Mouse (Mus musculus) intestine, embryonic 16.5 days (tissue): ENCODE measurements at regions not wholly inside any gene's neighbourhood (a gene's known extent, or its start where the extent isn't known, plus 50 kb on each side); places are given as distances from the start of the nearest gene placed in this dataset.

Source experiments
- ATAC-seq: fragments of 200-750 bp; cut with Nextera tagmentation; 2 replicates; pipeline ENCODE4 v1.8.0; 2017; ENCODE audit warnings: moderate TSS enrichment, moderate library complexity
- H3K27ac ChIP-seq: fragments of 300-500 bp; sonication (generic); 2 replicates; pipeline ENCODE4 v1.5.1; 2014; ENCODE audit warnings: mild to moderate bottlenecking, low read length
- H3K27me3 ChIP-seq: fragments of 300-500 bp; sonication (generic); replicated peaks from 2 replicates; pipeline ENCODE4 v1.6.1; 2014; ENCODE audit warnings: low read length, control low read depth, mixed read lengths; ENCODE audit not compliant: control insufficient read depth, insufficient read depth
- H3K36me3 ChIP-seq: fragments of 300-500 bp; sonication (generic); 2 replicates; pipeline ENCODE4 v1.6.1; 2014; ENCODE audit warnings: low read length, control low read depth; ENCODE audit not compliant: control insufficient read depth, insufficient read depth
- H3K4me1 ChIP-seq: fragments of 300-500 bp; sonication (generic); 2 replicates; pipeline ENCODE4 v1.6.1; 2014; ENCODE audit warnings: low read length, control low read depth, mixed read lengths; ENCODE audit not compliant: control insufficient read depth, insufficient read depth
- H3K4me2 ChIP-seq: fragments of 300-500 bp; sonication (generic); 2 replicates; pipeline ENCODE4 v1.6.1; 2014; ENCODE audit warnings: low read depth, low read length, control low read depth
- H3K4me3 ChIP-seq: fragments of 300-500 bp; sonication (generic); 2 replicates; pipeline ENCODE4 v1.5.1; 2014; ENCODE audit warnings: mild to moderate bottlenecking, low read length
- H3K9ac ChIP-seq: fragments of 300-500 bp; sonication (generic); 2 replicates; pipeline ENCODE4 v1.6.1; 2014; ENCODE audit warnings: low read depth, low read length
- H3K9me3 ChIP-seq: fragments of 300-500 bp; sonication (generic); 2 replicates; pipeline ENCODE4 v1.6.1; 2016; ENCODE audit warnings: low read length, control low read depth; ENCODE audit not compliant: control insufficient read depth
- WGBS: fragments of 180-500 bp; shearing (Covaris S2); extraction: QIAGEN DNeasy Blood & Tissue Kit; methylation state at CpG from one replicate; pipeline ENCODE4 v1.1.7; 2014; 5-methylcytosine and 5-hydroxymethylcytosine counted together

GRCm38 (mm10) chr10:109607121-109607520, 596.3 kb upstream of the Syt1 start:
- ATAC-seq: no peak
- no peaks in the 10 kb centered on the region for H3K4me1 ChIP-seq

GRCm38 (mm10) chr10:109603241-109603640, 592.5 kb upstream of the Syt1 start:
- no peaks in the 10 kb centered on the region for H3K9me3 ChIP-seq
- H3K4me1 ChIP-seq: no peaks in the 10 kb centered on the region
- 86% methylated on average over 3 of the region's 3 CpGs for WGBS
- H3K27me3 ChIP-seq: no peaks in the 10 kb centered on the region
- no peaks in the 10 kb centered on the region for H3K36me3 ChIP-seq
- no peak overlapping the region for H3K27ac ChIP-seq
- no peak overlapping the region for H3K9ac ChIP-seq
- no peak for ATAC-seq
- no peak overlapping the region for H3K4me2 ChIP-seq
- no peak overlapping the region for H3K4me3 ChIP-seq

More at GRCm38 (mm10) chr10:109607121-109607520, 596.3 kb upstream of the Syt1 start:
- no peak overlapping the region for H3K4me3 ChIP-seq
- H3K9ac ChIP-seq: no peak overlapping the region
- no peak overlapping the region for H3K27ac ChIP-seq
- no peaks in the 10 kb centered on the region for H3K9me3 ChIP-seq
- H3K4me2 ChIP-seq: no peak overlapping the region
- H3K36me3 ChIP-seq: no peaks in the 10 kb centered on the region
- 64% methylated on average over 5 of the region's 5 CpGs for WGBS
- H3K27me3 ChIP-seq: no peaks in the 10 kb centered on the region

- no peaks in the 10 kb centered on the region for H3K27me3 ChIP-seq
- no peaks in the 10 kb centered on the region for H3K4me1 ChIP-seq
- H3K9me3 ChIP-seq: no peaks in the 10 kb centered on the region
- WGBS: 68% methylated on average over 3 of the region's 3 CpGs
- H3K4me2 ChIP-seq: no peak overlapping the region
- no peaks in the 10 kb centered on the region for H3K36me3 ChIP-seq
- no peak overlapping the region for H3K4me3 ChIP-seq
- H3K27ac ChIP-seq: no peak overlapping the region
- no peak for ATAC-seq
- H3K9ac ChIP-seq: no peak overlapping the region
Measured at GRCm38 (mm10) chr10:109598604-109599003, 587.8 kb upstream of the Syt1 start.

GRCm38 (mm10) chr10:109573200-109573599, 562.4 kb upstream of the Syt1 start:
- H3K9me3 ChIP-seq: no peaks in the 10 kb centered on the region
- H3K4me3 ChIP-seq: no peak overlapping the region
- no peak for ATAC-seq
- H3K9ac ChIP-seq: no peak overlapping the region
- no peaks in the 10 kb centered on the region for H3K4me1 ChIP-seq
- WGBS: 87% methylated on average over 4 of the region's 4 CpGs
- no peak overlapping the region for H3K27ac ChIP-seq
- no peak overlapping the region for H3K4me2 ChIP-seq
- no peaks in the 10 kb centered on the region for H3K27me3 ChIP-seq
- H3K36me3 ChIP-seq: no peaks in the 10 kb centered on the region

- no peaks in the 10 kb centered on the region for H3K27me3 ChIP-seq
- no peaks in the 10 kb centered on the region for H3K4me1 ChIP-seq
- no peaks in the 10 kb centered on the region for H3K36me3 ChIP-seq
- WGBS: 79% methylated on average over 2 of the region's 2 CpGs
- H3K4me3 ChIP-seq: no peak overlapping the region
- no peaks in the 10 kb centered on the region for H3K9me3 ChIP-seq
- H3K9ac ChIP-seq: no peak overlapping the region
- no peak overlapping the region for H3K4me2 ChIP-seq
- no peak overlapping the region for H3K27ac ChIP-seq
- ATAC-seq: no peak
Measured at GRCm38 (mm10) chr10:109569798-109570197, 559.0 kb upstream of the Syt1 start.

- Histone ChIP-seq H3K4me3 (no peak overlapping the region), H3K9me3 (no peaks in the 10 kb centered on the region), H3K36me3 (no peaks in the 10 kb centered on the region), H3K4me2 (no peak overlapping the region), H3K27ac (no peak overlapping the region), H3K27me3 (no peaks in the 10 kb centered on the region), H3K9ac (no peak overlapping the region), H3K4me1 (no peaks in the 10 kb centered on the region)
- no peak for ATAC-seq
- WGBS: 79% methylated on average over 2 of the region's 2 CpGs
Measured at GRCm38 (mm10) chr10:109566675-109567074, 555.9 kb upstream of the Syt1 start.

- Histone ChIP-seq H3K27ac (no peak overlapping the region), H3K9me3 (no peaks in the 10 kb centered on the region), H3K36me3 (no peaks in the 10 kb centered on the region), H3K27me3 (no peaks in the 10 kb centered on the region), H3K4me1 (no peaks in the 10 kb centered on the region), H3K4me2 (no peak overlapping the region), H3K9ac (no peak overlapping the region), H3K4me3 (no peak overlapping the region)
- WGBS: 69% methylated on average over 2 of the region's 2 CpGs
- no peak for ATAC-seq
Measured at GRCm38 (mm10) chr10:109561638-109562037, 550.9 kb upstream of the Syt1 start.

GRCm38 (mm10) chr10:109561094-109561493, 550.3 kb upstream of the Syt1 start:
- H3K9ac ChIP-seq: no peak overlapping the region
- H3K36me3 ChIP-seq: no peaks in the 10 kb centered on the region
- no peak overlapping the region for H3K4me3 ChIP-seq
- no peaks in the 10 kb centered on the region for H3K27me3 ChIP-seq
- WGBS: 12% methylated on average over 1 of the region's 1 CpGs
- H3K9me3 ChIP-seq: no peaks in the 10 kb centered on the region
- no peak overlapping the region for H3K27ac ChIP-seq
- no peaks in the 10 kb centered on the region for H3K4me1 ChIP-seq
- H3K4me2 ChIP-seq: no peak overlapping the region
- no peak for ATAC-seq

GRCm38 (mm10) chr10:109543301-109543700, 532.5 kb upstream of the Syt1 start:
- H3K36me3 ChIP-seq: no peaks in the 10 kb centered on the region
- H3K9me3 ChIP-seq: no peaks in the 10 kb centered on the region
- no peak overlapping the region for H3K27ac ChIP-seq
- no peak overlapping the region for H3K4me2 ChIP-seq
- 83% methylated on average over 1 of the region's 1 CpGs for WGBS
- H3K9ac ChIP-seq: no peak overlapping the region
- no peak overlapping the region for H3K4me3 ChIP-seq
- no peak for ATAC-seq
- H3K4me1 ChIP-seq: no peaks in the 10 kb centered on the region
- no peaks in the 10 kb centered on the region for H3K27me3 ChIP-seq

GRCm38 (mm10) chr10:109540229-109540628, 529.4 kb upstream of the Syt1 start:
- Histone ChIP-seq H3K9ac (no peak overlapping the region), H3K4me3 (no peak overlapping the region), H3K4me2 (no peak overlapping the region), H3K4me1 (no peaks in the 10 kb centered on the region), H3K9me3 (no peaks in the 10 kb centered on the region), H3K27me3 (no peaks in the 10 kb centered on the region), H3K36me3 (no peaks in the 10 kb centered on the region), H3K27ac (no peak overlapping the region)
- no peak for ATAC-seq
- WGBS: 89% methylated on average over 2 of the region's 2 CpGs
